8 mouse cellular contexts compared by ENCODE assay signal in genomic region chr4:82934308-82934707, GRCm38 (mm10). TPM values are rescaled to one million over a fixed set of nuclear protein-coding genes. Genes with fewer than 3 reads are reported as not detected.
DNase-seq lines count a peak whose midpoint lies in the region; ATAC-seq lines count a peak whose summit lies in the region.

No protein-coding gene starts in this region.

- peak; percentile 68 to 69 for DNase-seq in right cerebral cortex, postnatal 10 days (ENCODE audit: low spot score in 2 of 2)
- DNase-seq in right cerebral cortex, postnatal 14 days, result no peak
- peak; percentile 81 to 83 for DNase-seq in cerebellum, postnatal 10 days
- DNase-seq in gastrocnemius, postnatal 25 days, result peak; percentile 20
- DNase-seq in kidney, adult 9 months, result peak; percentile 14
- no peak for DNase-seq in ovary, postnatal 14 days (ENCODE audit: low spot score)
- no peak for DNase-seq in thymus, postnatal 10 days (ENCODE audit: low spot score in 2 of 2)

- peak; percentile 85 for ATAC-seq in megakaryocyte progenitor cell, adult 5-6 weeks (replicated peaks; ENCODE audit: poor library complexity)

RNA-seq across cellular contexts. Expression of gene Cer1, which starts 49.4 kb away (rescaled TPM):
- not detected for total RNA-seq in gastrocnemius, postnatal 25 days (2021)
- not detected in 2 replicates for total RNA-seq in megakaryocyte progenitor cell, adult 5-6 weeks (2015)
- total RNA-seq in megakaryocyte progenitor cell, adult 5-6 weeks (2017), result not detected in 2 replicates

Comparison
In these comparisons a context has a peak if more than half of its experiments do, and no peak if none do; other contexts are left out.
1. DNase-seq: peak in right cerebral cortex, postnatal 10 days (2 of 2), cerebellum, postnatal 10 days (2 of 2), gastrocnemius, postnatal 25 days (single experiment) and kidney, adult 9 months (single experiment); none in right cerebral cortex, postnatal 14 days (single experiment), ovary, postnatal 14 days (single experiment) and thymus, postnatal 10 days (0 of 2).